Mouse (Mus musculus) c-Kit-positive CD71-positive TER-119-negative erythroid progenitor cells, embryonic 14.5 days (primary cell): Measurements from ENCODE around the gene Senp3.
"Not testable (repeated sequence)": the region's sequence is repeated elsewhere in the genome, so short reads cannot be mapped to it uniquely, and the experiment has no call there.

Experiments
- DNase-seq: peaks from one replicate; pipeline ENCODE4 v3.0.0-alpha.2; 2013; ENCODE audit warnings: low read depth

Senp3 gene

DNA sequence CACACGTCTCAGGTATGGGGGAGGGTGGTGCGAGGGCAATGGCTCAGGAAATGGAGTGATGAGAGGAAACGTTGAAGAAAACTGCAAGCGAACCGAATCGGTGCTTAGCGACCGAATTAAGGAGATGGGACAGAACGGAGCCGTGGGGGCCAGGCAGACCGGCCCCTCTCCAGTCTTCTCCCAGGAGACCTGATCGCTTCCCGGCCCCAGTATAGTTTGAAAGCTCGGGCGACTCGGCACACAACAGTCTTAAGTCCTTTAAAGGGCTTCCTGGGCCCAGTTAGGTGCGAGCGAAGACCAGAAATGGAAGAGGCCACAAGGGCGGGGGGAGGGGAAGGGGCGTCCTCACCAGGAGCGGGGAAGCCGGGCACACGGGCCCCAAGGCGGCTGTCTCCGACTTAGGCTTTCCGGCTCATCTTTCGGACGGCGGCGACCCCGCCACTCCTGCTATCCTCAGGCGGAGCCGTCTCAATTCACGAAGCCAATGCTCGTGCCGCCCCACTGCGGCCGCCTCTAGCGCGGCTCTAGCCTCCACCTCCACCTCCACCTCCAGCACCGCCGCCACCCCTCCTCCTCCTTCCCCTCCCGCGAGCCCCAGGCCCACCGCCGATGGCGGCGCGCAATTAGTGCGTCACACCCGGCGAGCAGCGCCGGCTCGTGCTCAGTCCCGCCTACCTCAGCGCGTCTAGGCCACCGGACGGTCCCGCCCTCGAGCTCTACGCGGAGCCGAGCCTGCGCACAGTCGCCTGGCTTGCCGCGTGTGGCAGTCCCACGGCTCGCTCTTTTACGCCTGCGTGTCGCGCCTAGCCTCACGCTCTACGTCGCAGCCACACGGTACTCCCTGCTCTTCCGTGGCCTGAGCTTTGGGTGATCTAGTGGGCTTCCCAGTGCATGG is at the start of gene Senp3:
Gene Senp3, minus strand, starts transcription at position 771 of the 895 bp plus-strand sequence.
- peak; percentile 90 for DNase-seq

- not testable (repeated sequence) for DNase-seq
Observed at GRCm38 (mm10) chr11:69731408-69731807, 49.5 kb upstream of the Senp3 start.

DNA sequence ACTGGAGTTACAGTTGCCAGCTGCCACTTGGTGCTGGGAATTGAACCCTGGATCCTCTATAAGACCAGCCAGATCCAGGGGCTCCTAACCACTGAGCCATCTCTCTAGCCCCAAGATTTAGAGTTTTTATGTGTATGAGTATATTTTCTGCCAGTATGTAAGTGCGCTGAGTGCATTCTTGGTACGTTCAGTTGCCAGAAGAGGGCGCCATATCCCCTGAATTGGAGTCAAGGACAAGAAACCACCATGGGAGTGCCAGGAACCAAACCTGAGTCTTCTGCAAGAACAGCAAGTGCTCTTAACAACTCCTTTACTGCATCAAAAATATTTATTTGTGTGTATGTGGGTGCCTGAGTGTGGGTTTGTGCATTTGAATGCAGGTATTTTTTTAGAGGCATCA is 47.2 kb upstream of the Senp3 start:
- DNase-seq: peak; percentile 73

DNA sequence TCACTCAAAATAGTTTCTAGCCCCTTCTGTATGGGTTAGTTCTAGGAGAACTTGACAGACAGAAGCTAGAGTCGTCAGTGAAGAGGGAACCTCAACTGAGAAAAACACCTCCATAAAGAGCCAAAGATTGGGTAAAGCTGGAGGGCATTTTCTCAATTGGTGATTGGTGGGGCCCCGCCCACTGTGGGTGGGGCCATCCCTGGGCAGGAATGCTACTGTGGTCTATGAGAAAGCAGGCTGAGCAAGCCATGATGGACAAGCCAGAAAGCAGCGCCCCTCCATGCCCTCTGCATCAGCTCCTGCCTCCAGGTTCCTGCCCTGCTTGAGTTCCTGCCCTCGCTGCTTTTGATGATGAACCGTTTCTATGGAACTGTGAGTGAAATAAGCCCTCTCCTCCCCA is 44.1 kb upstream of the Senp3 start:
- DNase-seq: no peak

DNA sequence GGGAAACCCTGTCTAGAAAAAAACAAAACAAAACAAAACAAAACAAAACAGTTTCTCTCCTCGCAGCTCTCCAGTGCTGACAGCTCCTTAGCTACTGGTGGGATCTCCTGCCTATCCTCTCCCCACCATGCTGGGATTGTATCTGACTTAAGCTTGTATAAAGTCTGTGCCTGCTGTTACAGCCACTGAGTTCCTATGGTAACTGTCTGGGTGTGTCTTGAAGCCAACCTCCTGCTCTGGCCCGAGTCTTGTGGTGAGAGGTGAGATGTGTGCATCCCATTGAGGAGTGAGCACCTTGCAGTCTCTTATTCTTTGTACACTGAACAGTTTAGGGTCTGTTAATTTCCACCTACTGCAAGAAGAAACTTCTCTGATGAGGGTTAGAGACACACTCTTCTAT is 41.2 kb upstream of the Senp3 start:
- no peak for DNase-seq

GRCm38 (mm10) chr11:69720852-69721251 is 39.0 kb upstream of the Senp3 start:
- DNase-seq: no peak

DNA sequence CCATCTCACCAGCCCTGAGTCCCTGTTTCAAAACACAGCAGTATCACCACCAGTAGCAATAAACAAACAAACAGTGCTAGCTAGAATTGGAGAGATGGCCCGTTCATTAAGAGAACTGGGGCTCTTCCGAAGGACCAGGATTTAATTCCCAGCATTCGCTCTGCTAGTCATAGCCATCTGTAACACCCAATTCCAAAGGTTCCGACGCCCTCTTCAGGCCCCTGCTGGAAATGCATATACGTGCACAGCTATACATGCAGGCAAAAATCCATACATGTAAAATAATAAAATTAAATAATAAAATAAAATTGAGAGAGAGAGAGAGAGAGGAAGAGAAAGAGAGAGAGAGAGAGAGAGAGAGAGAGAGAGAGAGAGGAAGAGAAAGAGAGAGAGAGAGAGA is 37.5 kb upstream of the Senp3 start:
- no peak for DNase-seq

DNA sequence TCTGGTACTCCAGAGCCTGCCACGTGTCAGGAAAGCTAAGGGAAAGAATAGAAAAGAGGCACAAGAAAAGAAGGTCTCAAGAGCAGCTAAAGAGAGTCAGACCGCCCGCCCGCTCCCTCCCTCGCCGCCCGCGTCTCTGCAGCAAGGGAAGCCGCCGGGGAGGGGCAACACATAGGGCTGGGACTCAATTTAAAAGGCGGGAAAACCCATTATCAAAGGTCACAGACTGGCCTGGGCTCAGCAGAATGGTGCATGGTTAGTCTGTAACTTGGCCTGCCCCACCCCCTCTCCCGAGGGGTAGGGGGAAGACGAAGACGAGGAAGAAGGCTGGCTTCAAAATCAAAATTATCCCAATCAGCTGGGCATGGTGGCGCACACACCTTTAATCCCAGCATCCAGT is 36.8 kb upstream of the Senp3 start:
- DNase-seq: peak; percentile 52

DNA sequence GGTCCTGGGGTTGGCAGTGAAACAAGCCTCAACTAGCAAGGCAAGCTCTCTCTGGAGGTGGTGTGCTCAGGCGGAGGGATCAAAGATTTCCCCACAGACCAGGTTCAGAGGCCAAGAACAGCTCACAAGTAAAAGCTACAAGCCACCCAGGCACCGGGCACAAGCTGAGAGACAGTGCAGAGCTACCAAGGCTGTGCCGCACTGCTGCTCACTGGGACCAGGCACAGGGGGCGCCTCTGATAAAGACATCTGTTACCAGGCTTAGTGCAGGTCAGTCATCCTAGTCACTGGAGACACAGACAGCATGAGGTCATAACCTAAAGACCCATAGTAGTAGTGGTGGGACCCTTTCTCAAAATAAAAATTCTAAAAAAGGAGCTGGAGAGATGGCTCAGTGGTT is 35.1 kb upstream of the Senp3 start:
- no peak for DNase-seq

DNA sequence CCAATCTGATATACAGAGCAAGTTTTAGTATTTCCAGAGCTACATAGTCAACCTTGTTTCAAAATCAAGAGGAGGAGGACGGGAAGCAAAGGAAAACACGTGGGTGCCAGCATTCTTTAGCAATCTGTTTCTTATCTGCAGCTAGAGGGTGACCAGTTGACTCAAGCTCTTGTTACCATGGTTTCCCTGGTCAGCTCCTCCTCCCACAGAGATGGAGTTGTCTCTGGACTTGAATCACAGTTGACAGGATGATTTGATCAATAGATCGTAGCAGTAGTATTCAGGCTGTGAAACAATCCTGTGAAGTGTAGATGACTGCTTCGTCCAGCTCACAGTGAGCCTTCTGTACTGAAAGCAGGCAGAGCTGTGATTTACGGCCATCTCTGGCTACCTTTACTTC is 34.0 kb upstream of the Senp3 start:
- DNase-seq: no peak

DNA sequence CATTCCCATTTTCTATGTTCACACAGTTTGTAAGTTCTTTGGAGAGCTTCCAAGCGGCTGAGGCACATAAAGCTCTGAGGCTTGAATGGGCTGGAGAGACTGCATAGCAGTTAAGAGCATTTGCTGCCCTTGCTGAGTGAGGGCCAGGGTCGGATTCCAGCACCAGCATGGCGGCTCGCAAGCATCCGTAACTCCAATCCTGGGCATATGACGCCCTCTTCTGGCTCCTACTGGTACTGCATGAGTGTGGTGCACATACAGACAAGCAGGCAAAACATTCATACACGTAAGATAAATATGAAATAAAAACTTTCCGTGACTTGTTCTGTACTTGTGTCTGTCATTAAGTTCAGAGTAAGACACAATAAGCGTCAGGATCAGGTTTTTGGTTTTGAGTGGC is 33.6 kb upstream of the Senp3 start:
- no peak for DNase-seq

DNA sequence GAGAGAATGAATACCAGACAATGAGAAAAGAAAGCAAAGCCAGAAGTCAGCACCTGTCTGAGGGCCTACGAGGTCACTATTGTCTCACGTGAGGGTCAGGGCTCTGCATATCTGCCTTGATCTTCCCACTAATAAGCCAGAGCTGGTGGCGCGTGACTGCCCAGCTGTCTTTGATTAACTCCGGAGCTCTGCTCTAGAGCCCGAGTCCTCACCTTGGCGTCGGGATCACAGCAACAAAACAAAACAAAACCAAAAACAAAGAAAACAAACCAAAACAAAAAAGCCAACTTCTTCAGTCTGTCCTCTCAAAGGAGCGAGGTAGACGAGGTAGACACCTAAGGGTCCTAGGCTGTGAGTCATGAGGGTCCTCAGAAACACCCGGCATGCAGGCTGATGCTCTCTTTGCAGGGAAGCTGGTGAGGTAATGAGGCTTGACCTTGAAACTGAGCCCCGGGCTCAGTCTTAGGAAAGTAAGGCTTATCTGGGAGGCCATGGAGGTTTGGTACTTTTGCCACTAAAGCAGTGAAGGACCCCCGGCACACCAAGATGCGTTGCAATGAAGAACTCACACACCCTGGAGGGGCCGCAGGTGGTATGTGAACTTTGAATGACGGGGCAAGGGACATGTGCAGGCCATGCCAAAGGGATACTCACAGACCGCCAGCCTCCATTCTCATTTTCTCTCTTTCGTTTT is 32.9 kb upstream of the Senp3 start:
- no peak for DNase-seq

GRCm38 (mm10) chr11:69712954-69713672 is 31.2 kb upstream of the Senp3 start:
- no peak for DNase-seq

- DNase-seq: no peak
Observed at GRCm38 (mm10) chr11:69711082-69711481, 29.2 kb upstream of the Senp3 start.

GRCm38 (mm10) chr11:69710470-69710869 is 28.6 kb upstream of the Senp3 start:
- no peak for DNase-seq

GRCm38 (mm10) chr11:69709554-69710446 is 27.9 kb upstream of the Senp3 start:
- DNase-seq: no peak

GRCm38 (mm10) chr11:69708614-69709265 is 26.9 kb upstream of the Senp3 start:
- DNase-seq: no peak

- no peak for DNase-seq
Observed at GRCm38 (mm10) chr11:69707873-69708381, 26.0 kb upstream of the Senp3 start.

DNA sequence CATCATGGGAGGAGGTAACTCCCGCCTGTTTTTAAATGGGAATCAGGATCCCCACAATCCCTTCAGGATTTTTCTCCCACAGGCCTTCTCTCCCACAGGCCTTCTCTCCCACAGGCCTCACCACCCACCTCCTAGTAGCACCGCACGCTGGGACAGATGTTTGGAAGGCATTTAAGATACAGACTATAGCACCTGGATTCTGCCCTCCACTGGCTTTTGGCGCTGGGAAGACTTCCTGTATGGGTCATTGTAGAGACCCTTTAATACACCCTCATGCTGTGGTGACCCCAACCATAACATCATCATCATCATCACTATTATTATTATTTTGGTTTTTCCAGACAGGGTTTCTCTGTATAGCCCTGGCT is 25.6 kb upstream of the Senp3 start:
- DNase-seq: no peak

DNA sequence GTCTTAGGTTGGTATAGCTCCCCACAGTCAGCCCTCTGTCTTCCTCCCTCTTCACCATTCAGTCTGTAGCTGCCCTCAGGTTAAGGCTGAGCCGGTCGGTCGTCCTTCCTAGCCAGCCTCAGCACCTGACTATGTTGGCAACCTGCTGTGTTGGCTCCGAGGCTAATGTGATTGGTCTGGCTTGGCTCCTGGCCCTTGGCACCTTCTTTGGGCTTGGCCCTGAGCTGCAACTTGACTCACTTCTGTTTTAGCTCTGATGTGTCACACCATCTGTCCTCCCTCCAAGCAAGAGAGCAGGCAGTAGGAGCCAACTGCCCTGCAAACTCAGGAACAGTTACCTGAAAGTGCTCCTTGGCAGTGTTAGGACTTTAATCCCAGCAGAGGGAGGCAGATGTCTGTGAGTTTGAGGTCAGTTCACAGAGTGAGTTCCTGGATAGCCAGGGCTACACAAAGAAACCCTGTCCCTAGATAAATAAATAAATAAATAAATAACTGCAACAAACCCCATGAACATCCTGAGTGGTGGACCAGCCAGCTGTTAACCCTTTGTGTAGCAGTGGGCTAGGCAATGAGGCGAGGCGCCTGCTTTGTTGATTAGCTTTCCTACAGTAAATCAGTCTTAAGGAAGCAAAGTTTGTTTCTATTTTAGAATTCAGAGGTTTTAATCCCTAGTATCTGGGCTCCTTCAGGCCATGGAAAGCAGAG is 25.0 kb upstream of the Senp3 start:
- DNase-seq: no peak
